Mouse (Mus musculus): ENCODE measurements around the gene Gpbp1l1.

Gpbp1l1 gene

DNA sequence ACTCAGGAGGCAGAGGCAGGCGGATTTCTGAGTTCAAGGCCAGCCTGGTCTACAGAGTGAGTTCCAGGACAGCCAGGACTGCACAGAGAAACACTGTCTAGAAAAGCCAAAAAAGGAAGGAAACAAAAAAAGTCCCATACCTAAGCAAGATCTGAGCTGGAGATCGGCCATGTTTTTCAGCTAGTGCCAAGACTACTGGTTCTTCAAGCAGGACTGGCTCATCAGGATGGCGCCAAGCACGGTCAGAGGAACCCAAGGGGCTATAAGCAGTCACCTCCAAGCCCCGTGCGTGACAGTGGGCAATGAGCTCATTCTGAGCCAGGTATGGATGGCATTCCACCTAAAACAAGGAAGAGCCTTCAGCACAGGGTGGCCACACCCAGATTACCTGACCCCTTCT, 81.4 kb downstream of the Gpbp1l1 start:
- no peak for DNase-seq

DNA sequence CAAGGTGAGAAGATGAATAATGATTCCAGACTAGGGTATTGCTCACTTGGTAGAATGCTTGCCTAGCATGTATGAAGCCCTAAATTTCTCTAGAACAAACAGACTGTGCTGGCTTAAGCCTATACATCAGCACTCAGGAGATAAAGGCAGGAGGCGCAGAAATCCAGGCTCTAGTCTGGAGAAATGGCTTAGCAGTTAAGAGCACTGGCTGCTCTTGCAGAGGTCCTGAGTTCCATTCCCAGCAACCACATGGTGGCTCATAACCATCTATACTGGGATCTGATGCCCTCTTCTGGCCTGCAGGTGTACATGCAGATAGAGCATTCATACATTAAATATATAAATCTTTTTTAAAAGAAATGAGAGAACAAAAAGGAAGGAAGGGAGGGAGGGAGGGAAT, 84.6 kb downstream of the Gpbp1l1 start:
- DNase-seq, result no peak
